Mouse (Mus musculus) megakaryocyte, embryonic 14.5 days (primary cell): ENCODE data around the gene Gm42688.

Experiments used
- FLI1 ChIP-seq: IDR thresholded peaks from 2 replicates; pipeline ENCODE4 v1.6.1; 2012; ENCODE audit warnings: low read length, inconsistent platforms, mixed read lengths
- GATA1 ChIP-seq: IDR thresholded peaks from 3 replicates; pipeline ENCODE4 v1.6.1; 2012; ENCODE audit warnings: mixed read lengths, low read length, inconsistent platforms, borderline replicate concordance

DNA sequence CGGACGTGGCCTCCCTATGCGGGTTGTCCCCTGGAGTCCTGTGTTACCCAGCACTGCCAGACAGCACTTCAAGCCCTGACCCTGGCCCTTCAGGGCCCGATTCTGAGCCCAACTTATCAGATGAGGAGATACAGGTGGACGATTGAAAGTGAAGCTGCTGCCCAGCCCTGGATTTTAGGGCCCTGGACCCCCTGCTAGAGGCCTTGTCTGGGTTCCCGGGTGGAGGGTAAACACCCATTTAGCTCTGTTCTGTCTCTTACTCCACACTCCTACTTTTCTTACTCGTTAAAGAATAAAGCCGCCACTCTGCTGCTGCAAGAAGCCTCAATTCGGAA lies 13.5 kb upstream of the Gm42688 start:
- TF ChIP-seq GATA1 = no peak
- no peak for TF ChIP-seq FLI1
